Mouse (Mus musculus): ENCODE measurements around the gene Nek2.

Gene Nek2

DNA sequence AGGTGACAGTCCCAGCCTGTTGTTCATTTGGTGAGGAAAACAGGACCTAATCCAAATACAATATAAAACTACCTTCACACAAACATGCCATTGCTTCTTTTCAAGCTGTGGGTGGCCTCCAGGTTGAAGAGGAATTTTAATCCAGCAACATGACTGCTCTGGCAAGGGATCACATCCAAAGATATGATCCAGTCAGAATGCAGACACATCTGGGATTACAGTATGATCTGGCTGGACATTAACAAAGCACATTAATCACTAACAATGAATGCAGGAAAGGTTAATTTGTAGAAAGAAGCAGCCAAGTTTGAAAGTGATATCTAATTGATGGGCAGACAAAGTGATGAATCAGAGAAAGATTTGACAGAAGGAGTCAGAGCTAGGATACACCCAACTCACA lies 36.9 kb downstream of the Nek2 start:
- DNase-seq (ENCODE audit: low spot score in 2 of 2) = no peak

DNA sequence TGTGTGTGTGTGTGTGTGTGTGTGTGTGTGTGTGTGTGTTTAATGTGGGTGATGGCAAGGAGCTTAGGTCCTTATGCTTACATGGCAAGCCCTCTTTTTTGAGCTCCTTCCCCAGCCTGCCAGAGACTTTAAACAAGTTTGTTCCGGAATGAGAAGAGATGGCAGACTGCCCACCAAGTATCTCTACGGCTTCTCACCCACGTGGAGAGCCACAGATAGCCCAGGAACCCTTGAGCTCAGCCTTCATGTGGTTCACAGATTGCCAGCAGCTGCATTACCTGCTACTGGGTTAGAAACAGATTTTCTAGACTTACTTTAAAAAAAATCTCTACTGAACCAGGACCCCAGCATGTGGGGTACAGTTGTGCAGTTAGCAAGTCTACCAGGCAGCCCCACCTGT lies 38.6 kb downstream of the Nek2 start:
- no peak for DNase-seq (ENCODE audit: low spot score in 2 of 2)

DNA sequence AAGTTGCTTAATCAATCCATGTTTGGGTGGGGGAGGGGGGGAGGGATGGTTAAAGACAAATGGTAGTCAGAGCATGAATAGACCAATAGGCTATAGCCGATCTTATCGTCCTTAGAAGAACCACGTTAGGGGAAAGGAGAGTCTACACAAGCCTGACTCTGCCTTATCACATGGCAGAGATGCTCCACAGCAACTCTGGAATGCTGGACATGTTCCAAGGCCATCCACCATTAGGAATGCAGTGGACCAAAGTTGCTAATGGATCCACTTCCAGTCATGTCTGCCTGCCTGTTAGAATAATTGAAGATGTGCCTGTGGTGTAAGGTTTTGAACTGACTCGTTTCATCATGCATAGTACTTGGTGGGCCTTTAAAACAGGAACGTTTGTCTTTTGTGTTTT lies 40.0 kb downstream of the Nek2 start:
- no peak for DNase-seq (ENCODE audit: low spot score in 2 of 2)

DNA sequence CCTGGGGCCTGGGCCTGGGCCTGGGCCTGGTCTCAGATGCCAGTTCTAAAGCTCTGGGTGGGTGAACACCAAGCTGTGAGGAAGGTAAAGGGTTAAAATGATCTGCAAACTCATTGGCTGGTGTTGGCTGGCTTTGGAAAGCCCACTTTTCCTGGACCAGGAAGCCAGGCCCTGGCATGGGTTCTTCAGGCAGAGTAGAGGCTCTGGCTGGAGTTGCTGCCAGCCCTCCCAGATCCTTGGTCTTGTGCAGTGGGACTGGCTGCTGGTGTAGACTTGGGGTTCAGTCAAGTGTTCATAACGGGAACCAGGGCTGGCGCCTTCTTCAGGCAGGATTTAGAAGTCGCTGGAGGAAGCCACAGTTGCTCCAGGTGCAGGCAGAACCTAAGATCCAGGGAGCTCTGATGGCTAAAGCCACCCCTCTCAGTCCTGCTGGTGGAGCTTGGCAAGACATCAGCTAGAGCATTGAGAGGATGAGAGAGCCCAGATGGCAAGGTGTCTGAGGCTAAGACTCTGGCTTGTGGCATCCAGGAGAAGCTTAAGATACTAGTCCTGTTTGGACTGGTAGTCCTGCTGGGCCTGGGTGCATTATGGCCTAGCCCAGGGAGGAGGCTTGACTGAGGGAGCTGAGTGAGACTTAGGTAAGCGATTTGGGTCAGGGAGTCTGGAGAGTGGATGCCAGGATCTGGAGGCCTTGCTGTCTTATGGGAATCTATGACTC lies 42.7 kb downstream of the Nek2 start:
- peak in 1 of 2 experiments; percentile 11 for DNase-seq (ENCODE audit: low spot score in 2 of 2)

DNA sequence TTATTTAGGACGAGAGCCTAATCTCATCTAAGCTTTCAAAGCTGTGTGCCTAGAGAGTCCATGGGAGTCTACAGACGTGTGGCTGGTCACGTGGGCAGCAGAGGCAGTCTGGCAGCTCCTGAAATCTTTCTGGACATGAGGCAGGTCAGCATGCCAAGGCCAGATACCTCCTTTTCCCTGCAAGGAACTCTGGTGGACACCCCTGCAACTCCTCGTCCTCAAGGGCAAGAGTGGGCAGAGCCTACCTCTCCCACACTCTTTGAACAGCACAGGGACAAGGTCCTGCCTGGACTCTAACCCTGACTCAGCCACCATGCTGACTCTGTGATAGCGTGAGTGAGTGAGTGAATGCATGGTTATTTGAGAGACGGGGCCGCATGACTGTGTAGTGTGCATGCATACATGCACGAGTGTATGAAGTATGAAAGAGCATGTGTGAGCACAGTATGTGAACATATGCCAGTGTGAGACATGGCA lies 43.3 kb downstream of the Nek2 start:
- DNase-seq (ENCODE audit: low spot score in 2 of 2) = no peak

DNA sequence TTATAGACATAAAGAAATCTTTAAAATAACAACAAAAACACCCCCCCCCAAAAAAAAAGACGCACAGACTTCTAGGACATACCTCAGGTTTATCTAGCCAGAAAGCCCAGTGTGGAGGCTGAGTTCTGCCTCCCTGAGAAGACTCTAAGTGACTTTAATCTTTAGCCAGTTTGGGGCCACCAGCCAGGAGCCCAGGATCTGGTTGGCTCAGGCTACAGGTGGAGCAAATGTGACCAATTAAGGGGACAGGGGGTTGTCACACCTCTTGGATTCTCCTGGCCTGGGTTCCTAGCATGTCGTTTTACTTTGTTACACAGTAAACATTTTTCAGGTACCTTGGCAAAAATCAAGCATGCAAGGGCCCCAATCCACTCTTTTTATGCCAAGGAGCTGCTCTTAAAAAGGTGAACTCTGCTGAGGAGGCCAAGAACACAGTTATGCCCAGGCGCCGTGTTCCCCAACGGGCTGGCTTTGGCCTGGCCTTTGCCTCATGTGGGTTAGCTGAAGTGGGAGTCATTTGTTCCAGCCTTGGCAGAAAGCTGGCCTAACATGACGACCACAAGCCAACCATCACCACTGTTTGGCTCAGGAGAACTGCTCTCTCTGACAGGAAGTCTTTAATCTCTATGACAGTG lies 50.9 kb downstream of the Nek2 start:
- no peak for DNase-seq (ENCODE audit: low spot score in 2 of 2)

DNA sequence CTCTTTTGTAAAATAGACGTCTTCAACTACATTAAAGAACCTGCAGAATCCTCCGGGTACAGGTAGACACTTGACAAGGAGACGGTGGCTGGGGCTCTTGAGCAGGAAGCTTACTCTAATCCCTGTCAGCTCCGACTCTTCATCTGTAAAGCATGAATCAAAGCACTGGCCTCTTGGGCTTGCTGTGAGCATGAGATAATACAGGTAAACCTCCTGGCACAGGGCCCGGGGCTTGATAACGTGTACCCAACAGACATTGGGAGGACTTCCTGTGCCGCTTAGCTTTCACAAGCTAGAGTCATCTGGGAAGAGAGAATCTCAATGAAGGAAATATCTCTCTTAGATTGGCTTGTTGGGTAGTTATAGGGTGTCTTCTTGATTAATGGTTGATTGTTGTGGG lies 53.8 kb downstream of the Nek2 start:
- DNase-seq (ENCODE audit: low spot score in 2 of 2) = no peak

DNA sequence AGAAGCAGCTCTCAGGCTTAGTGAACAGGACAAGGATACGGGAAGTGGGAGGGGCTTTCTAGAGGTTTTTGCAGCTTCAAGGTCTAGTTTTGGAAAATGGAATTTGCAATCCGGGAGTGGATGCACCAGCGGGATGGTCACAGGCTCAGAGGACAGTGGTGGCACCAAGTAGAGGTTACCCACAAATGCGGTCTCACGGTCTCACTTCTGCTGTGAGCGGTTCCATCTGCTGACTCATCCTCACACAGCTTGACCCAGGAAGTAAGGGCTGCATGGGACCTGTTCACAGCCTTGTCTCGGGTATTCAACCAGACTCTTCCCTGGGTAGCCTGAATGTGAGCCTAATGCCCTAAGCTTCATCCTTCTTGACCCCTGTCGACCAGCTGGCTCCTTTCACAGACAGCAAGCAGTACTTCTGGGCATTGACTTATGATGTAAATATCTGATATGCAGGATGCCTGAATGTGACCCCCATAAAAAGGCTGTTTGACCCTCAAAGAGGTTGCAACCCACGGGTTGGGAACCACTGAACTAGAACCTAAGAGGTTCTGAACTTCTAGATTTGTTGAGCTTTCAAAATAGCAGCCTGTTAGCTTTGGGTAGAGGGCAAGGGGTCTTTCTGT lies 54.5 kb downstream of the Nek2 start:
- no peak for DNase-seq (ENCODE audit: low spot score in 2 of 2)

DNA sequence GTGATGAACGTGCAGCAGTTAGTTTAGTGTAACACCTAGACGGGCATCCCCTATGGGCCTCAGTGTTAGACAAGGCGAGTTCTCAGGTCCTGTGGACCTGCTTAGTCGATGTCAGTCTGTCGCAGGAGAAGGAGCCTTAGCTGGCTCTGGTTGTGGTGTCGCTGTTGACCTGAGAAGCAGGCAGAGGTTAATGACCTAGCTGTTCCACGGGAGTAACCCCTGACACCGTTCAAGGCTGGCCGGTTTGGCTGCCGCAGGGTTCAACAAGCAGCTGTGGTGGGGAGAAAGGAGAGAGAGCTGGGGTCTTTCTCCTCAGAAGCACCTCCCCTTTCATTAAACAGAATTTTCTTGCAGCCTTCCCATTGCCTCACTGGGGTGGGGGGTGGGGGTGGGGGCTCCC lies 56.4 kb downstream of the Nek2 start:
- DNase-seq (ENCODE audit: low spot score in 2 of 2) = no peak

DNA sequence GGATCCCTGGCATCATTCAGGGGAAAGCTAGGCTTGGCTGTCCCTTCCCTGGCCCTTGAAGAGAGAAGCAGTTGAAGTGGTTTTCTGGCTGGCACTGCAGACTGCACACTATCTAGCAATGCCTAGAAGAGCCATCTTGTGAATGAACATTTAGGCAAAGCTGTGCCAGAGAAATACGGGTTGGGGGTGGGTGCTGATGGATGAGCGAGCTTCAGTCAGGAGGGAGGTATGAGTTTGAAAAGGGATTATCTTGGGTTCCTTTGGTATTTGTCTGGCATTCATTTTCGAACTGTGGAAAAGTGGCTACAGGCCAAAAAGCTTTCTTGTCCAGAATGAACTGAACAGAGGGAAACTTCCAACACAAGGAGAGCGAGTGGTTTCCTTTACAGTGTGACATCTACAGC lies 57.3 kb downstream of the Nek2 start:
- no peak for DNase-seq (ENCODE audit: low spot score in 2 of 2)

DNA sequence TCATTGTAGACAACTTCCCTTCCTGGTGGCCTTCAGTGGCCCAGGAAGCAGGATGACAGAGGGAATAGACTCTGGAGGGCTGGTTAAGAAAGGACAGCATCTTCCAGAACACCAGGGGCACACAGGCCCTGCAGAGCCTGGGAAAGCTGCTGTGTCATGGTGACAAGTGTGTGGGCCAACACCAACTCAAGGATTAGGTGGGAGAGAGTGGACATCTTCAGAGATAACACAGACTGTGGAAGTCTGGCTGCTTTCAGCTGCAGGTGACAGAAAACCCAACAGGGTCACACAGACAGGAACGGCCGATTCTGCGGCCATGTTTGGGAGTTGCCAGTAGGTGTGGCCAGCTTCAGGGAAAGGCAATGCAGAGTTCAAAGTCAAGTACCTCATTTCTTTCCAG lies 59.0 kb downstream of the Nek2 start:
- no peak for DNase-seq (ENCODE audit: low spot score in 2 of 2)

DNA sequence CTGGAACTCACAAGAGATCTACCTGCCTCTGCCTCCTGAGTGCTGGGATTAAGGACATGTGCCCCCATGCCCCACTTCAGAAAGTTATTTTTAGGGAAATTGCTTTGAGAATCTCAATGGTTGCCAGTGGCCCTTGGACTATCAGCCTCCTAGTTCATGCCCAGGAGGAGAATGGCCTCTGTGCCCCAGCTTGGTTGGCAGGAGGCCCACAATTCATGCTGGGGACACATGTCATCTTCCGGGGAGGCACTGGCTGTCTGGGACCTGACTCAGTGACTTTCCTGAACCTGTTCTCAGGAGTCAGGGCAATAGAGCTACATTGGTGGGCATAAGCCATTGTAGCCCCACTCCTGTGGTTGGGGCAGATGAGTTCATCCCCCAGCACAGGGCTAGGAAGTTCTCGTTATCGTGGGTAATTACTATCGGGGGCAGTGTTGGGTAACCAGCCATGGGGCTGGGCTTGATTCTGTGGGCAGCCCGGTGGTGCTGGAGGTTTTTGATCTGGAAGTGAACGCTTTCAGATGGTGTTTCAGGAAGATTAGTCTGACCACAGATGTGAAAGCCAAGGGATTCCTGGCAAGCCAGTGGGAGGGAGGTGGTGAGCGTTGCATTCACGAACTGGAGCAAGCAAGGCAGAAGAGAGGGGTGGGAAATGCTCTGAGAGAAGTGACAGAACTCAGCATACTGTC lies 59.8 kb downstream of the Nek2 start:
- no peak for DNase-seq (ENCODE audit: low spot score in 2 of 2)

DNA sequence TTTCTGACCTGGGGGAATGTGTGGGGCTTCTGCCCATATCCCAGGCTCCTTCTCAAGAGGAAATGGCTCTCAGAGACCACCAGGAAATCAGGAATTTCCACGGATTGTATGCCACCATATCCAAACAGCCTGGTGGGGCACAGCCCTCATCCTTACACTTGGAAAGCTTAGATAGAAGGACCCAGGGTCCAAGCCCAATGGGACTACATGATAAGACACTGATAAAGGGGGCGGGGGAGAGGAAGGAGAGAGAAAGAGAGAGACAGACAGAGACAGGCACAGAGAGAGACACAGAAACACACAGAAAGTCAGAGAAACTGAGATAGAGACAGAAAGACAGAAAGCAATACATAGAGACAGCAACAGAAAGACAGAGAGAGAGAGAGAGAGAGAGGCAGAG lies 60.4 kb downstream of the Nek2 start:
- DNase-seq (ENCODE audit: low spot score in 2 of 2) = no peak

Measured in cerebellum, postnatal 4 days (tissue).